Mouse (Mus musculus): Measurements from ENCODE around the gene Cdh13. TPM values are rescaled to one million over a fixed set of nuclear protein-coding genes. Genes with fewer than 3 reads are reported as not detected.

Gene Cdh13
- polyA plus RNA-seq, 1 experiment from 2014 or later, result 18.5 TPM

GRCm38 (mm10) chr8:118378985-118379384, 95.5 kb downstream of the Cdh13 start:
- ATAC-seq (ENCODE audit: low FRiP score, low TSS enrichment), result no peak
- Histone ChIP-seq H3K27me3 (ENCODE audit: control insufficient read depth, insufficient read depth, low read length) (no peaks in the 10 kb centered on the region), H3K27ac (replicated peaks) (no peak overlapping the region), H3K4me2 (replicated peaks; ENCODE audit: low read depth) (no peak overlapping the region), H3K36me3 (ENCODE audit: control insufficient read depth, insufficient read depth, low read length) (no peaks in the 10 kb centered on the region), H3K4me1 (replicated peaks; ENCODE audit: control insufficient read depth, insufficient read depth) (no peaks in the 10 kb centered on the region), H3K4me3 (ENCODE audit: low read depth, low read length) (no peak overlapping the region), H3K9me3 (ENCODE audit: control insufficient read depth, low read length) (no peaks in the 10 kb centered on the region), H3K9ac (ENCODE audit: low read length) (no peak overlapping the region)
- DNase-seq (ENCODE audit: low spot score), result no peak
- TF ChIP-seq CTCF (IDR thresholded peaks at IDR 0.05; ENCODE audit: low read depth), result no peak
- no peak for TF ChIP-seq EP300 (optimal IDR thresholded peaks at IDR 0.05)
- 81% methylated on average over 8 of the region's 8 CpGs for WGBS

- TF ChIP-seq EP300 (optimal IDR thresholded peaks at IDR 0.05) (no peak), CTCF (IDR thresholded peaks at IDR 0.05; ENCODE audit: low read depth) (no peak)
- ATAC-seq (ENCODE audit: low FRiP score, low TSS enrichment) (no peak), DNase-seq (ENCODE audit: low spot score) (no peak)
- H3K4me2 ChIP-seq (replicated peaks; ENCODE audit: low read depth), result no peak overlapping the region
- WGBS, result 67% methylated on average over 3 of the region's 3 CpGs
- H3K4me1 ChIP-seq (replicated peaks; ENCODE audit: control insufficient read depth, insufficient read depth), result no peaks in the 10 kb centered on the region
- H3K27me3 ChIP-seq (ENCODE audit: control insufficient read depth, insufficient read depth, low read length), result no peaks in the 10 kb centered on the region
- no peak overlapping the region for H3K27ac ChIP-seq (replicated peaks)
- H3K36me3 ChIP-seq (ENCODE audit: control insufficient read depth, insufficient read depth, low read length), result no peaks in the 10 kb centered on the region
- H3K4me3 ChIP-seq (ENCODE audit: low read depth, low read length), result no peak overlapping the region
- H3K9me3 ChIP-seq (ENCODE audit: control insufficient read depth, low read length), result no peaks in the 10 kb centered on the region
- H3K9ac ChIP-seq (ENCODE audit: low read length), result no peak overlapping the region
Observed at GRCm38 (mm10) chr8:118379657-118380056, 96.1 kb downstream of the Cdh13 start.

- H3K27me3 ChIP-seq (ENCODE audit: control insufficient read depth, insufficient read depth, low read length), result no peaks in the 10 kb centered on the region
- ATAC-seq (ENCODE audit: low FRiP score, low TSS enrichment), result no peak
Observed at GRCm38 (mm10) chr8:118380058-118380457, 96.5 kb downstream of the Cdh13 start.

GRCm38 (mm10) chr8:118380782-118381181, 97.2 kb downstream of the Cdh13 start:
- Histone ChIP-seq H3K27me3 (ENCODE audit: control insufficient read depth, insufficient read depth, low read length) (no peaks in the 10 kb centered on the region), H3K27ac (replicated peaks) (no peak overlapping the region), H3K36me3 (ENCODE audit: control insufficient read depth, insufficient read depth, low read length) (no peaks in the 10 kb centered on the region), H3K4me1 (replicated peaks; ENCODE audit: control insufficient read depth, insufficient read depth) (no peaks in the 10 kb centered on the region), H3K9ac (ENCODE audit: low read length) (no peak overlapping the region), H3K4me3 (ENCODE audit: low read depth, low read length) (no peak overlapping the region), H3K4me2 (replicated peaks; ENCODE audit: low read depth) (no peak overlapping the region), H3K9me3 (ENCODE audit: control insufficient read depth, low read length) (no peaks in the 10 kb centered on the region)
- WGBS, result 88% methylated on average over 9 of the region's 9 CpGs
- DNase-seq (ENCODE audit: low spot score) (no peak), ATAC-seq (ENCODE audit: low FRiP score, low TSS enrichment) (no peak)
- no peak for TF ChIP-seq EP300 (optimal IDR thresholded peaks at IDR 0.05)
- TF ChIP-seq CTCF (IDR thresholded peaks at IDR 0.05; ENCODE audit: low read depth), result no peak

More at GRCm38 (mm10) chr8:118380058-118380457, 96.5 kb downstream of the Cdh13 start:
- Histone ChIP-seq H3K9me3 (ENCODE audit: control insufficient read depth, low read length) (no peaks in the 10 kb centered on the region), H3K4me1 (replicated peaks; ENCODE audit: control insufficient read depth, insufficient read depth) (no peaks in the 10 kb centered on the region), H3K4me3 (ENCODE audit: low read depth, low read length) (no peak overlapping the region), H3K4me2 (replicated peaks; ENCODE audit: low read depth) (no peak overlapping the region), H3K27ac (replicated peaks) (no peak overlapping the region), H3K9ac (ENCODE audit: low read length) (no peak overlapping the region), H3K36me3 (ENCODE audit: control insufficient read depth, insufficient read depth, low read length) (no peaks in the 10 kb centered on the region)
- WGBS, result 69% methylated on average over 8 of the region's 8 CpGs
- TF ChIP-seq EP300 (optimal IDR thresholded peaks at IDR 0.05), result no peak
- no peak for DNase-seq (ENCODE audit: low spot score)

GRCm38 (mm10) chr8:118381641-118382040, 98.1 kb downstream of the Cdh13 start:
- H3K36me3 ChIP-seq (ENCODE audit: control insufficient read depth, insufficient read depth, low read length), result no peaks in the 10 kb centered on the region
- no peak for ATAC-seq (ENCODE audit: low FRiP score, low TSS enrichment)
- H3K27ac ChIP-seq (replicated peaks), result no peak overlapping the region
- no peak overlapping the region for H3K4me3 ChIP-seq (ENCODE audit: low read depth, low read length)
- H3K9me3 ChIP-seq (ENCODE audit: control insufficient read depth, low read length), result no peaks in the 10 kb centered on the region
- no peak overlapping the region for H3K9ac ChIP-seq (ENCODE audit: low read length)
- no peaks in the 10 kb centered on the region for H3K4me1 ChIP-seq (replicated peaks; ENCODE audit: control insufficient read depth, insufficient read depth)
- 89% methylated on average over 7 of the region's 7 CpGs for WGBS
- H3K27me3 ChIP-seq (ENCODE audit: control insufficient read depth, insufficient read depth, low read length), result no peaks in the 10 kb centered on the region
- no peak for DNase-seq (ENCODE audit: low spot score)
- no peak overlapping the region for H3K4me2 ChIP-seq (replicated peaks; ENCODE audit: low read depth)
- TF ChIP-seq EP300 (optimal IDR thresholded peaks at IDR 0.05), result no peak
- TF ChIP-seq CTCF (IDR thresholded peaks at IDR 0.05; ENCODE audit: low read depth), result no peak

GRCm38 (mm10) chr8:118384314-118384713, 100.8 kb downstream of the Cdh13 start:
- H3K4me2 ChIP-seq (replicated peaks; ENCODE audit: low read depth), result no peak overlapping the region
- WGBS, result 76% methylated on average over 5 of the region's 5 CpGs
- no peak overlapping the region for H3K27ac ChIP-seq (replicated peaks)
- H3K4me1 ChIP-seq (replicated peaks; ENCODE audit: control insufficient read depth, insufficient read depth), result no peaks in the 10 kb centered on the region
- no peak overlapping the region for H3K4me3 ChIP-seq (ENCODE audit: low read depth, low read length)
- no peaks in the 10 kb centered on the region for H3K27me3 ChIP-seq (ENCODE audit: control insufficient read depth, insufficient read depth, low read length)
- DNase-seq (ENCODE audit: low spot score) (no peak), ATAC-seq (ENCODE audit: low FRiP score, low TSS enrichment) (no peak)
- no peaks in the 10 kb centered on the region for H3K9me3 ChIP-seq (ENCODE audit: control insufficient read depth, low read length)
- TF ChIP-seq EP300 (optimal IDR thresholded peaks at IDR 0.05) (no peak), CTCF (IDR thresholded peaks at IDR 0.05; ENCODE audit: low read depth) (no peak)
- no peak overlapping the region for H3K9ac ChIP-seq (ENCODE audit: low read length)
- H3K36me3 ChIP-seq (ENCODE audit: control insufficient read depth, insufficient read depth, low read length), result no peaks in the 10 kb centered on the region

All from stomach, postnatal 0 days (tissue).